In the genomic region with DNA sequence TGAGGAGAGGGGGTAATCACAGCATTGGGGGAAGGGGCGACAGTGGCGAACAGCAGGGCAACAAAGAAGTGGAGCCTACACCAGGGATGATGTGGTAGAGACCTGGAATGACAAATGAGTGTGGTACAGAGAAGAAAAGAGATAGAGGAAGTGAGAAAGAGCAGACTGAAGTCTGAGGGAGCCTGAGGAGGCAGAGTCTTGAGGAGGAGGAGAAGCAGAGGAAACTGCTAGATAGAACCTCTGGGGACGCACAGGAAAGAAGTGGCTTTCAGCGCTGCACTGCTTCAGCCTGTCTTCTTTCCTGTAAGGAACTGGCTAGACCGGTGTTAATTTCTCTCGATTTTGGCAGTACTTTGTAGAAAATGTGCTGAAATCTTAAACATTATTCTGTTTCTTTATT, we compare ENCODE assay signal across 26 mouse cellular contexts.
A peak's percentile ranks its signal among the peaks of the same experiment; 100 is the strongest.
DNase-seq lines count a peak whose midpoint lies in the region; ATAC-seq and TF ChIP-seq lines count a peak whose summit lies in the region.
"Had no signal": no experiment of that assay in that cellular context is flagged by ENCODE, and none has a peak within 500 bp of the region (broad histone marks: within the 10 kb centered on the region; RNA-seq: fewer than 3 reads in every experiment).

No protein-coding gene starts in this region.

- no peak for TF ChIP-seq CTCF in G1E (IDR thresholded peaks at IDR 0.05; ENCODE audit: low read depth, low read length)

- H3K27me3 ChIP-seq in G1E (ENCODE audit: insufficient read depth, low read length), result peaks cover 15% of the 10 kb centered on the region
- H3K27me3 ChIP-seq: heart, embryonic 15.5 days; hindbrain, embryonic 15.5 days; intestine, embryonic 15.5 days; midbrain, embryonic 15.5 days; neural tube, embryonic 13.5 days; Patski had no signal

- H3K4me3 ChIP-seq in G1E (ENCODE audit: low read depth, low read length), result no peak overlapping the region
- H3K4me3 ChIP-seq: embryonic facial prominence, embryonic 15.5 days; heart, embryonic 15.5 days; hindbrain, embryonic 15.5 days; intestine, embryonic 15.5 days; limb, embryonic 12.5 days; midbrain, embryonic 15.5 days; neural tube, embryonic 13.5 days had no signal

- H3K4me1 ChIP-seq in G1E (ENCODE audit: insufficient read depth, low read depth, low read length), result peaks cover 14% of the 10 kb centered on the region
- H3K4me1 ChIP-seq: embryonic facial prominence, embryonic 15.5 days; heart, embryonic 15.5 days; hindbrain, embryonic 15.5 days; intestine, embryonic 15.5 days; limb, embryonic 12.5 days; midbrain, embryonic 15.5 days; neural tube, embryonic 13.5 days had no signal

- H3K9me3 ChIP-seq in G1E (replicated peaks), result no peaks in the 10 kb centered on the region
- H3K9me3 ChIP-seq: embryonic facial prominence, embryonic 15.5 days; heart, embryonic 15.5 days; hindbrain, embryonic 15.5 days; intestine, embryonic 15.5 days; limb, embryonic 12.5 days; midbrain, embryonic 15.5 days; neural tube, embryonic 13.5 days had no signal

- H3K36me3 ChIP-seq in G1E (replicated peaks), result peaks cover 13% of the 10 kb centered on the region
- H3K36me3 ChIP-seq: embryonic facial prominence, embryonic 15.5 days; heart, embryonic 15.5 days; hindbrain, embryonic 15.5 days; intestine, embryonic 15.5 days; limb, embryonic 12.5 days; midbrain, embryonic 15.5 days; neural tube, embryonic 13.5 days had no signal

- ATAC-seq in G1E (ENCODE audit: extremely low read depth, insufficient number of reproducible peaks, low FRiP score, poor library complexity, severe bottlenecking), result peak; percentile 73
- peak; percentile 37 to 42; a peak in 2 of 4 replicates for ATAC-seq in hematopoietic stem cell, adult 5-6 weeks (replicated peaks in 1 of 2; ENCODE audit: insufficient read depth in 1 of 2, low FRiP score in 2 of 2, low TSS enrichment in 1 of 2, low read depth in 1 of 2, poor library complexity in 2 of 2, severe bottlenecking in 2 of 2)
- ATAC-seq in neutrophil, adult 5-6 weeks (ENCODE audit: extremely low read depth, insufficient number of reproducible peaks, low FRiP score, poor library complexity, severe bottlenecking), result peak; percentile 77
- ATAC-seq: activated CD4-positive, CD25-positive, alpha-beta regulatory T cell, adult 4 months; forebrain, embryonic 14.5 days; intestine, embryonic 15.5 days; liver, postnatal 0 days; lung, postnatal 0 days; midbrain, embryonic 15.5 days; Patski had no signal

- DNase-seq in A20 (ENCODE audit: low read depth, low spot score), result peak; percentile 88
- DNase-seq in G1E (ENCODE audit: low spot score), result peak; percentile 41
- no peak for DNase-seq in right cerebral cortex, postnatal 14 days
- no peak for DNase-seq in adrenal gland, adult 8-10 months
- no peak for DNase-seq in thymus, postnatal 4 days
- DNase-seq: adrenal gland, postnatal 10 days; cerebellum, adult 8-10 months; cerebellum, postnatal 36 days; gastrocnemius, postnatal 25 days; heart, postnatal 4 days; kidney, adult 8-10 months; kidney, postnatal 10 days; liver, postnatal 0 days had no signal

Comparison
In these comparisons a context has a peak if more than half of its experiments do, and no peak if none do; other contexts are left out.
1. DNase-seq: peak in A20 (single experiment) and G1E (single experiment); none in right cerebral cortex, postnatal 14 days (single experiment), adrenal gland, adult 8-10 months (single experiment) and thymus, postnatal 4 days (single experiment).
2. Peak in every context shown above with its lines, with median percentiles within 50 percentile points of each other: ATAC-seq.